ENCODE assay signal across 17 mouse cellular contexts in the genomic region with DNA sequence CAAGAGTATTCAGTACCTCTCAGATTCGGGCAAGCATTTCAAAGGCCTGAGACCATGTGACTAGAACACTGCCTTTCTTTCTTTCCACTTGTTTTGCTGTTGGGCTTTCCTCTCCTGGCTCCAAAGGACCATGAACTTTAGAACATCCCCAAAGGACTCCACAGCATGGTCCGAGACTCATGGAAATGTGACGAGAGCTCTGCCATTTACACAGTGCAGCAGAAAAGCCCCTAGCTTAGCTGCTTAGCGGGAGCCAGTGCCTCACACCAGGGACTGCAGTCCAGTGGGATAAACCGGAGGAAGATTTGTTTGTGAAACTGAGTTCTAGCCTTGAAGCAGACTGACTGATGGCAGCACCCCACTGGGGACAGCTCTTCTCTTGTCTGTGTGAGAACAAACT.
"Had no signal": no experiment of that assay in that cellular context is flagged by ENCODE, and none has a peak within 500 bp of the region (broad histone marks: within the 10 kb centered on the region; RNA-seq: fewer than 3 reads in every experiment).

No protein-coding gene starts in this region.

- H3K9me3 ChIP-seq: liver, embryonic 13.5 days; midbrain, embryonic 12.5 days; midbrain, embryonic 15.5 days; neural tube, embryonic 13.5 days; stomach, embryonic 15.5 days had no signal

- H3K27ac ChIP-seq: liver, embryonic 13.5 days; midbrain, embryonic 12.5 days; midbrain, embryonic 15.5 days; neural tube, embryonic 13.5 days; stomach, embryonic 15.5 days had no signal

- H3K4me3 ChIP-seq: liver, embryonic 13.5 days; midbrain, embryonic 12.5 days; midbrain, embryonic 15.5 days; myocyte; neural tube, embryonic 13.5 days; stomach, embryonic 15.5 days had no signal

- H3K27me3 ChIP-seq: liver, embryonic 13.5 days; midbrain, embryonic 12.5 days; midbrain, embryonic 15.5 days; neural tube, embryonic 13.5 days; stomach, embryonic 15.5 days had no signal

- H3K4me2 ChIP-seq: liver, embryonic 13.5 days; midbrain, embryonic 12.5 days; midbrain, embryonic 15.5 days; neural tube, embryonic 13.5 days; stomach, embryonic 15.5 days had no signal

- ATAC-seq: midbrain, embryonic 15.5 days had no signal

- H3K4me1 ChIP-seq: liver, embryonic 13.5 days; midbrain, embryonic 15.5 days; neural tube, embryonic 13.5 days; stomach, embryonic 15.5 days had no signal

- H3K9ac ChIP-seq: liver, embryonic 13.5 days; midbrain, embryonic 12.5 days; midbrain, embryonic 15.5 days; neural tube, embryonic 13.5 days; stomach, embryonic 15.5 days had no signal

- H3K36me3 ChIP-seq: liver, embryonic 13.5 days; midbrain, embryonic 12.5 days; midbrain, embryonic 15.5 days; neural tube, embryonic 13.5 days; stomach, embryonic 15.5 days had no signal

- DNase-seq: kidney, adult 9 months; kidney, postnatal 14 days; kidney, postnatal 4 days; left cerebral cortex, postnatal 4 days; liver, embryonic 13.5 days; lung, adult 2 months; lung, postnatal 14 days; lung, postnatal 4 days; retina, postnatal 1 day; right cerebral cortex, postnatal 25 days; spleen, adult 18-20 months; thymus, postnatal 25 days had no signal
